Comparison of ENCODE assay signal across 15 mouse cellular contexts in the genomic region with DNA sequence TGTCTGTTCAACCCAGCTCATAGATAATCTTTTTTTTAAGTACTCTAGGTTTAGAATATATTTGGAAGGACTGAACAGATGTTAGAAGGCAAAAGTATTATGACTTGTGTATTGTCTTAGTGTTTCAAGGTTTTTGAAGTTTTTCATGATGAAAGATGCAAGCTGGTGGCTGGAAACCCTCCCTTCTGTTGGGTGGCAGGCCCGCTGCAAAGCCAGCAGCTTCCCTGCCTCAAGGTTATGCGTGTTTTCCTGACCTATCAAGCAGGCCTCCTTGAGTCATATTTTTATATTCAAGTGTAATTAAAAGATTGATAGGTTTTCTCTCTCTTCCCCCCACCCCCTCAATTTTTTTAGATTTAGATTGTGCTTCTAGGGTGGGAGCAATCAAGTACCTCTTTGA. TPM values are rescaled to one million over a fixed set of nuclear protein-coding genes. Genes with fewer than 3 reads are reported as not detected.
DNase-seq lines count a peak whose midpoint lies in the region; ATAC-seq lines count a peak whose summit lies in the region.
"Had no signal": no experiment of that assay in that cellular context is flagged by ENCODE, and none has a peak within 500 bp of the region (broad histone marks: within the 10 kb centered on the region; RNA-seq: fewer than 3 reads in every experiment).

No protein-coding gene starts in this region.

- H3K9me3 ChIP-seq in heart, embryonic 15.5 days (replicated peaks): no peaks in the 10 kb centered on the region
- H3K9me3 ChIP-seq in lung, embryonic 15.5 days: no peaks in the 10 kb centered on the region
- H3K9me3 ChIP-seq in stomach, embryonic 16.5 days (replicated peaks; ENCODE audit: control insufficient read depth, low read length): no peaks in the 10 kb centered on the region
- H3K9me3 ChIP-seq: forebrain, embryonic 13.5 days; midbrain, embryonic 13.5 days had no signal

- no peaks in the 10 kb centered on the region for H3K27me3 ChIP-seq in heart, embryonic 15.5 days
- no peaks in the 10 kb centered on the region for H3K27me3 ChIP-seq in lung, embryonic 15.5 days
- no peaks in the 10 kb centered on the region for H3K27me3 ChIP-seq in stomach, embryonic 16.5 days (ENCODE audit: control insufficient read depth, insufficient read depth, low read length)

- H3K4me3 ChIP-seq in heart, embryonic 15.5 days: no peak overlapping the region
- no peak overlapping the region for H3K4me3 ChIP-seq in lung, embryonic 15.5 days
- H3K4me3 ChIP-seq in stomach, embryonic 16.5 days (replicated peaks; ENCODE audit: low read length): no peak overlapping the region
- H3K4me3 ChIP-seq: forebrain, embryonic 13.5 days; midbrain, embryonic 13.5 days had no signal

- H3K27ac ChIP-seq in heart, embryonic 15.5 days: peak overlapping the region; percentile 35
- H3K27ac ChIP-seq in lung, embryonic 15.5 days: peak overlapping the region; percentile 73
- H3K27ac ChIP-seq in stomach, embryonic 16.5 days (ENCODE audit: low read length): peak overlapping the region; percentile 77; the same call in 1 of the 2 replicates
- H3K27ac ChIP-seq: forebrain, embryonic 13.5 days; midbrain, embryonic 13.5 days had no signal

- WGBS in heart, embryonic 15.5 days: 68% methylated on average over 2 of the region's 2 CpGs
- 76% methylated on average over 2 of the region's 2 CpGs for WGBS in lung, embryonic 15.5 days
- WGBS in stomach, embryonic 16.5 days: 69% methylated on average over 2 of the region's 2 CpGs

- peaks cover 62% of the 10 kb centered on the region for H3K4me1 ChIP-seq in heart, embryonic 15.5 days (replicated peaks)
- peaks cover 63% of the 10 kb centered on the region for H3K4me1 ChIP-seq in lung, embryonic 15.5 days
- peaks cover 49% of the 10 kb centered on the region for H3K4me1 ChIP-seq in stomach, embryonic 16.5 days (ENCODE audit: control insufficient read depth, insufficient read depth, low read length)

- no peak overlapping the region for H3K9ac ChIP-seq in heart, embryonic 15.5 days
- H3K9ac ChIP-seq in lung, embryonic 15.5 days: no peak overlapping the region
- H3K9ac ChIP-seq in stomach, embryonic 16.5 days (ENCODE audit: low read length): no peak overlapping the region
- H3K9ac ChIP-seq: forebrain, embryonic 13.5 days; midbrain, embryonic 13.5 days had no signal

- intact Hi-C loops in heart, postnatal 25 days (cut with DNase I): loop anchor here (5.0 kb wide), 1 partner anchor 62 kb away; no protein-coding TSS in a partner anchor

- no peaks in the 10 kb centered on the region for H3K36me3 ChIP-seq in heart, embryonic 15.5 days
- H3K36me3 ChIP-seq in lung, embryonic 15.5 days: no peaks in the 10 kb centered on the region
- H3K36me3 ChIP-seq in stomach, embryonic 16.5 days (ENCODE audit: control insufficient read depth, insufficient read depth, low read length): no peaks in the 10 kb centered on the region
- H3K36me3 ChIP-seq: midbrain, embryonic 13.5 days had no signal

- peak overlapping the region; percentile 5; the same call in 1 of the 2 replicates for H3K4me2 ChIP-seq in heart, embryonic 15.5 days
- no peak overlapping the region for H3K4me2 ChIP-seq in lung, embryonic 15.5 days
- no peak overlapping the region for H3K4me2 ChIP-seq in stomach, embryonic 16.5 days (ENCODE audit: low read depth, low read length)
- H3K4me2 ChIP-seq: forebrain, embryonic 13.5 days; midbrain, embryonic 13.5 days had no signal

- ATAC-seq in heart, embryonic 15.5 days (replicated peaks; ENCODE audit: insufficient number of reproducible peaks, insufficient read depth, low FRiP score, low read depth): no peak
- no peak for ATAC-seq in lung, embryonic 15.5 days (ENCODE audit: borderline replicate concordance, extremely low read depth, low FRiP score, low TSS enrichment)
- ATAC-seq in stomach, embryonic 16.5 days (ENCODE audit: insufficient read depth, low FRiP score): no peak
- ATAC-seq: activated CD4-positive, CD25-positive, alpha-beta regulatory T cell, adult 4 months; forebrain, embryonic 13.5 days; midbrain, embryonic 13.5 days had no signal

- DNase-seq in adrenal gland, postnatal 14 days: peak; percentile 55
- DNase-seq in adrenal gland, postnatal 25 days: no peak
- DNase-seq in heart, postnatal 25 days (ENCODE audit: low spot score): no peak
- DNase-seq in lung, postnatal 14 days: no peak
- no peak for DNase-seq in urinary bladder, adult 18-20 months (ENCODE audit: low spot score in 2 of 2)
- DNase-seq: cerebellum, adult 8-10 months; kidney, postnatal 14 days; layer of hippocampus, adult 9-11 months; thymus, postnatal 14 days had no signal

RNA-seq across cellular contexts. Expression of a gene that starts 52.1 kb away (rescaled TPM):
- 61.9 and 67.6 TPM in 2 replicates for total RNA-seq in adrenal gland, postnatal 14 days (2021)
- 78.2 and 87.2 TPM in 2 replicates for total RNA-seq in adrenal gland, postnatal 25 days (2021)
- 9.7 and 12.2 TPM in 2 replicates for polyA plus RNA-seq in heart, embryonic 15.5 days (2015; fragmentation: Nextera tagmentation; extraction: Ambion mirVana)
- 10 to 100 TPM; 38.0 to 55.6 TPM for total RNA-seq in heart, postnatal 25 days (2021)
- polyA plus RNA-seq in lung, embryonic 15.5 days (2015; fragmentation: Nextera tagmentation; extraction: Ambion mirVana): 16.8 and 17.9 TPM in 2 replicates
- polyA plus RNA-seq in stomach, embryonic 16.5 days (2015; fragmentation: Nextera tagmentation; extraction: Ambion mirVana): 13.5 and 14.1 TPM in 2 replicates
